Mouse (Mus musculus) forebrain, embryonic 13.5 days (tissue): ENCODE data around the gene Babam2. TPM values are rescaled to one million over a fixed set of nuclear protein-coding genes. Genes with fewer than 3 reads are reported as not detected.
"Not testable (repeated sequence)": the region's sequence is repeated elsewhere in the genome, so short reads cannot be mapped to it uniquely, and the experiment has no call there.

ENCODE experiments used
- ATAC-seq: fragments of 200-750 bp; cut with Nextera tagmentation; 2 replicates; pipeline ENCODE4 v1.8.0; 2017
- H3K27ac ChIP-seq: fragments of 300-500 bp; sonication (generic); 2 replicates; pipeline ENCODE4 v1.5.1; 2015; ENCODE audit warnings: inconsistent platforms, mild to moderate bottlenecking, moderate library complexity
- H3K27me3 ChIP-seq: fragments of 300-500 bp; sonication (generic); 2 replicates; pipeline ENCODE4 v1.6.1; 2015; ENCODE audit warnings: mild to moderate bottlenecking, inconsistent platforms
- H3K36me3 ChIP-seq: fragments of 300-500 bp; sonication (generic); 2 replicates; pipeline ENCODE4 v1.6.1; 2015; ENCODE audit warnings: mild to moderate bottlenecking, inconsistent platforms; ENCODE audit not compliant: poor library complexity, severe bottlenecking
- H3K4me1 ChIP-seq: fragments of 300-500 bp; sonication (generic); 2 replicates; pipeline ENCODE4 v1.6.1; 2015; ENCODE audit warnings: inconsistent platforms
- H3K4me2 ChIP-seq: fragments of 300-500 bp; sonication (generic); 2 replicates; pipeline ENCODE4 v1.6.1; 2015; ENCODE audit warnings: inconsistent platforms, mild to moderate bottlenecking, moderate library complexity
- H3K4me3 ChIP-seq: fragments of 300-500 bp; sonication (generic); 2 replicates; pipeline ENCODE4 v1.5.1; 2015; ENCODE audit warnings: mild to moderate bottlenecking, inconsistent platforms
- H3K9ac ChIP-seq: fragments of 300-500 bp; sonication (generic); 2 replicates; pipeline ENCODE4 v1.6.1; 2015; ENCODE audit warnings: mild to moderate bottlenecking, inconsistent platforms
- H3K9me3 ChIP-seq: fragments of 300-500 bp; sonication (generic); replicated peaks from 2 replicates; pipeline ENCODE4 v1.6.1; 2016; ENCODE audit warnings: inconsistent platforms
- WGBS: fragments of 180-500 bp; shearing (Covaris S2); methylation state at CpG from one replicate; pipeline ENCODE4 v1.1.7; 2015; 5-methylcytosine and 5-hydroxymethylcytosine counted together
- polyA plus RNA-seq: library from polyadenylated mRNA; unstranded; fragments of >200 nt; fragmentation: Nextera tagmentation; extraction: Ambion mirVana; gene quantifications from 2 replicates; pipeline ENCODE4 v1.2.1, GENCODE M21; 2015

Gene Babam2
- polyA plus RNA-seq, 1 experiment from 2014 or later = 54.6 TPM

- Histone ChIP-seq H3K27ac (no peak overlapping the region), H3K36me3 (no peaks in the 10 kb centered on the region), H3K27me3 (no peaks in the 10 kb centered on the region), H3K4me1 (no peaks in the 10 kb centered on the region), H3K4me3 (no peak overlapping the region), H3K4me2 (no peak overlapping the region), H3K9ac (no peak overlapping the region), H3K9me3 (no peaks in the 10 kb centered on the region)
- 85% methylated on average over 4 of the region's 4 CpGs for WGBS
- ATAC-seq = no peak
Measured at GRCm38 (mm10) chr5:31967526-31967925, 270.0 kb downstream of the Babam2 start.

- H3K4me1 ChIP-seq = no peaks in the 10 kb centered on the region
- H3K4me3 ChIP-seq = no peak overlapping the region
- no peak overlapping the region for H3K27ac ChIP-seq
- no peaks in the 10 kb centered on the region for H3K36me3 ChIP-seq
- H3K9ac ChIP-seq = no peak overlapping the region
- H3K4me2 ChIP-seq = no peak overlapping the region
- H3K9me3 ChIP-seq = no peaks in the 10 kb centered on the region
- WGBS = 73% methylated on average over 6 of the region's 6 CpGs
- no peaks in the 10 kb centered on the region for H3K27me3 ChIP-seq
- no peak for ATAC-seq
Measured at GRCm38 (mm10) chr5:31968046-31968506, 270.6 kb downstream of the Babam2 start.

GRCm38 (mm10) chr5:31972416-31972815 lies 274.9 kb downstream of the Babam2 start:
- H3K9ac ChIP-seq, H3K4me2 ChIP-seq, H3K4me3 ChIP-seq, H3K4me1 ChIP-seq, H3K9me3 ChIP-seq, H3K27ac ChIP-seq, ATAC-seq, H3K36me3 ChIP-seq, H3K27me3 ChIP-seq: not testable (repeated sequence)
- 91% methylated on average over 1 of the region's 1 CpGs for WGBS

- H3K36me3 ChIP-seq = no peaks in the 10 kb centered on the region
- no peak overlapping the region for H3K4me2 ChIP-seq
- WGBS = 76% methylated on average over 3 of the region's 3 CpGs
- H3K4me1 ChIP-seq = no peaks in the 10 kb centered on the region
- H3K4me3 ChIP-seq = no peak overlapping the region
- no peak overlapping the region for H3K27ac ChIP-seq
- H3K27me3 ChIP-seq = no peaks in the 10 kb centered on the region
- no peaks in the 10 kb centered on the region for H3K9me3 ChIP-seq
- no peak for ATAC-seq
- no peak overlapping the region for H3K9ac ChIP-seq
Measured at GRCm38 (mm10) chr5:31974614-31975168, 277.2 kb downstream of the Babam2 start.

- Histone ChIP-seq H3K27ac (no peak overlapping the region), H3K4me3 (no peak overlapping the region), H3K4me2 (no peak overlapping the region), H3K9ac (no peak overlapping the region), H3K36me3 (no peaks in the 10 kb centered on the region), H3K9me3 (no peaks in the 10 kb centered on the region), H3K4me1 (no peaks in the 10 kb centered on the region), H3K27me3 (no peaks in the 10 kb centered on the region)
- ATAC-seq = no peak
- WGBS = 91% methylated on average over 5 of the region's 5 CpGs
Measured at GRCm38 (mm10) chr5:31982061-31982460, 284.6 kb downstream of the Babam2 start.

GRCm38 (mm10) chr5:31983161-31983560 lies 285.7 kb downstream of the Babam2 start:
- Histone ChIP-seq H3K4me2 (no peak overlapping the region), H3K9ac (no peak overlapping the region), H3K9me3 (no peaks in the 10 kb centered on the region), H3K27me3 (no peaks in the 10 kb centered on the region), H3K36me3 (no peaks in the 10 kb centered on the region), H3K4me3 (no peak overlapping the region), H3K4me1 (no peaks in the 10 kb centered on the region), H3K27ac (no peak overlapping the region)
- 77% methylated on average over 7 of the region's 7 CpGs for WGBS
- no peak for ATAC-seq

- Histone ChIP-seq H3K27me3 (no peaks in the 10 kb centered on the region), H3K9ac (no peak overlapping the region), H3K36me3 (no peaks in the 10 kb centered on the region), H3K4me3 (no peak overlapping the region), H3K9me3 (no peaks in the 10 kb centered on the region), H3K27ac (no peak overlapping the region), H3K4me2 (no peak overlapping the region), H3K4me1 (no peaks in the 10 kb centered on the region)
- no peak for ATAC-seq
- WGBS = 80% methylated on average over 2 of the region's 2 CpGs
Measured at GRCm38 (mm10) chr5:31983817-31984368, 286.4 kb downstream of the Babam2 start.

- WGBS = 87% methylated on average over 13 of the region's 13 CpGs
- Histone ChIP-seq H3K4me2 (no peak overlapping the region), H3K36me3 (no peaks in the 10 kb centered on the region), H3K27ac (no peak overlapping the region), H3K4me1 (no peaks in the 10 kb centered on the region), H3K9me3 (no peaks in the 10 kb centered on the region), H3K4me3 (no peak overlapping the region), H3K9ac (no peak overlapping the region), H3K27me3 (no peaks in the 10 kb centered on the region)
- ATAC-seq = no peak
Measured at GRCm38 (mm10) chr5:31984369-31984961, 287.0 kb downstream of the Babam2 start.

GRCm38 (mm10) chr5:31985021-31985420 lies 287.5 kb downstream of the Babam2 start:
- Histone ChIP-seq H3K36me3 (no peaks in the 10 kb centered on the region), H3K9ac (no peak overlapping the region), H3K4me2 (no peak overlapping the region), H3K4me1 (no peaks in the 10 kb centered on the region), H3K4me3 (no peak overlapping the region), H3K27me3 (no peaks in the 10 kb centered on the region), H3K9me3 (no peaks in the 10 kb centered on the region), H3K27ac (no peak overlapping the region)
- no peak for ATAC-seq
- WGBS = 87% methylated on average over 2 of the region's 2 CpGs

GRCm38 (mm10) chr5:31987541-31988307 lies 290.2 kb downstream of the Babam2 start:
- no peaks in the 10 kb centered on the region for H3K4me1 ChIP-seq
- no peaks in the 10 kb centered on the region for H3K36me3 ChIP-seq
- no peak for ATAC-seq
- H3K9ac ChIP-seq = no peak overlapping the region
- H3K4me2 ChIP-seq = no peak overlapping the region
- H3K27me3 ChIP-seq = no peaks in the 10 kb centered on the region
- no peaks in the 10 kb centered on the region for H3K9me3 ChIP-seq
- no peak overlapping the region for H3K27ac ChIP-seq
- WGBS = 91% methylated on average over 11 of the region's 11 CpGs
- no peak overlapping the region for H3K4me3 ChIP-seq

- Histone ChIP-seq H3K4me3 (no peak overlapping the region), H3K27ac (no peak overlapping the region), H3K9me3 (no peaks in the 10 kb centered on the region), H3K36me3 (no peaks in the 10 kb centered on the region), H3K9ac (no peak overlapping the region), H3K27me3 (no peaks in the 10 kb centered on the region), H3K4me1 (no peaks in the 10 kb centered on the region), H3K4me2 (no peak overlapping the region)
- no peak for ATAC-seq
- WGBS = 82% methylated on average over 4 of the region's 4 CpGs
Measured at GRCm38 (mm10) chr5:31997189-31997954, 299.9 kb downstream of the Babam2 start.

GRCm38 (mm10) chr5:31998806-31999205 lies 301.3 kb downstream of the Babam2 start:
- no peaks in the 10 kb centered on the region for H3K36me3 ChIP-seq
- no peak overlapping the region for H3K4me3 ChIP-seq
- H3K9ac ChIP-seq = no peak overlapping the region
- H3K27ac ChIP-seq = no peak overlapping the region
- no peaks in the 10 kb centered on the region for H3K4me1 ChIP-seq
- no peaks in the 10 kb centered on the region for H3K9me3 ChIP-seq
- no peaks in the 10 kb centered on the region for H3K27me3 ChIP-seq
- 79% methylated on average over 2 of the region's 2 CpGs for WGBS
- ATAC-seq = no peak
- no peak overlapping the region for H3K4me2 ChIP-seq
